Mouse (Mus musculus) heart, adult 11 months (tissue): ENCODE results near the gene Hacl1.
A peak's percentile ranks its signal among the peaks of the same experiment; 100 is the strongest.

Experiments
- DNase-seq: peaks from one replicate; pipeline ENCODE4 v3.0.0; 2022

The Hacl1 gene

GRCm38 (mm10) chr14:31572561-31573175, 68.4 kb downstream of the Hacl1 start:
- no peak for DNase-seq

- DNase-seq = no peak
Observed at GRCm38 (mm10) chr14:31571419-31571818, 69.7 kb downstream of the Hacl1 start.

GRCm38 (mm10) chr14:31570131-31570951, 70.7 kb downstream of the Hacl1 start:
- DNase-seq = no peak

GRCm38 (mm10) chr14:31569151-31569631, 71.9 kb downstream of the Hacl1 start:
- peak; percentile 97 for DNase-seq

- no peak for DNase-seq
Observed at GRCm38 (mm10) chr14:31565478-31566212, 75.4 kb downstream of the Hacl1 start.

- peak; percentile 98 for DNase-seq
Observed at GRCm38 (mm10) chr14:31564452-31565179, 76.5 kb downstream of the Hacl1 start.

- peak; percentile 97 for DNase-seq
Observed at GRCm38 (mm10) chr14:31560886-31561285, 80.2 kb downstream of the Hacl1 start.

- no peak for DNase-seq
Observed at GRCm38 (mm10) chr14:31559216-31559615, 81.9 kb downstream of the Hacl1 start.

GRCm38 (mm10) chr14:31557784-31558183, 83.3 kb downstream of the Hacl1 start:
- DNase-seq = no peak

- no peak for DNase-seq
Observed at GRCm38 (mm10) chr14:31557273-31557672, 83.8 kb downstream of the Hacl1 start.

GRCm38 (mm10) chr14:31556526-31557260, 84.4 kb downstream of the Hacl1 start:
- DNase-seq = no peak

- peak; percentile 90 for DNase-seq
Observed at GRCm38 (mm10) chr14:31555963-31556434, 85.1 kb downstream of the Hacl1 start.

GRCm38 (mm10) chr14:31555021-31555420, 86.1 kb downstream of the Hacl1 start:
- no peak for DNase-seq
